Comparison of ENCODE assay signal across 9 mouse cellular contexts in the genomic region with DNA sequence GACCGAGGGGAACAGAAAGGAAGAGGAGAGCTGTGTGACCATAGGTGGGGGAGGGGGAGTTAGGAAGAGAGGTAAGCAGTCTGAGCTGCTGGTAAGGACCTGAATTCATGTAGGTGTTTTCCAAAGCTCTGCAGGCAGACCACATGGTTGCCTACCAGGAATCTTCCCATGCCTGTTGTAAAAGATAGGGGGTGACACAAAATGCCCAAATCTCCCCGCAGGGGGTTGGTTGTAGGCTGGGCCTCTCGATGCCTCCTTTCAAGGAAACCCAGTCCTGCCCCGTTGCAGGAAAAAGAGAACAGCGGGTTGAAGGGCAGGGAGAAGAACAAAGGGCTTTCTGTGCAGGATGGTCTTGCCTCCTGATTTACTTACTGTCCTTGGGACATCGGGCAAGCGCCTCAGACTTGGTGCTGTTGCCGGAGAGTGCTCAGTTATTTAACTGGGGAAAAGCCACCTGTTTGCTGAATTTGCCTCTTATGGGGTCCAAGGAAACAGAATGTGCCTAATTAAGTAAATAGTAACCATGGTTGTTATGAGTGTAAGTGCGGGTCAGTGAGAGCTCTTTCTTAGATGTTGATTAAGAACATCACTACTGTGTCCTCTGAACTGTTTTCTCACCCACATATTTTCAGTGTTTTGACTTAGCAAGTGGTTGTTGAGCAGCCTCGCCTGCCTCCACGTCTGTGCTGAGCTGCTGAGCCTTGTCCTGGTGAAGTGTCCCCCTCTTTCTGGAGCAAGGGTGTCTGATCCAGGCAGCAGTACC.
DNase-seq lines count a peak whose midpoint lies in the region; ATAC-seq lines count a peak whose summit lies in the region.
"Had no signal": no experiment of that assay in that cellular context is flagged by ENCODE, and none has a peak within 500 bp of the region (broad histone marks: within the 10 kb centered on the region; RNA-seq: fewer than 3 reads in every experiment).

No protein-coding gene starts in this region.

- 23% methylated on average over 11 of the region's 11 CpGs for WGBS in intestine, embryonic 16.5 days
- 37% methylated on average over 11 of the region's 11 CpGs for WGBS in liver, embryonic 12.5 days (ENCODE audit: insufficient replicate concordance)

- peak overlapping the region; percentile 77 for H3K27ac ChIP-seq in intestine, embryonic 16.5 days (ENCODE audit: low read length)
- H3K27ac ChIP-seq in liver, embryonic 12.5 days: no peak overlapping the region

- peak overlapping the region; percentile 41 for H3K4me2 ChIP-seq in intestine, embryonic 16.5 days (ENCODE audit: low read depth, low read length)
- peak overlapping the region; percentile 70 for H3K4me2 ChIP-seq in liver, embryonic 12.5 days

- H3K4me1 ChIP-seq in intestine, embryonic 16.5 days (ENCODE audit: control insufficient read depth, insufficient read depth, low read length): peaks cover 18% of the 10 kb centered on the region
- H3K4me1 ChIP-seq in liver, embryonic 12.5 days: peaks cover 10% of the 10 kb centered on the region

- H3K9ac ChIP-seq in intestine, embryonic 16.5 days (ENCODE audit: low read depth, low read length): peak overlapping the region; percentile 64; the same call in 1 of the 2 replicates
- H3K9ac ChIP-seq in liver, embryonic 12.5 days: 0 out of 2 replicates have a peak overlapping the region, but pooled peaks have one; percentile 6

- ATAC-seq in intestine, embryonic 16.5 days: peak; percentile 48
- no peak for ATAC-seq in liver, embryonic 12.5 days

- H3K9me3 ChIP-seq in intestine, embryonic 16.5 days (ENCODE audit: control insufficient read depth, low read length): no peaks in the 10 kb centered on the region
- H3K9me3 ChIP-seq in liver, embryonic 12.5 days (replicated peaks): no peaks in the 10 kb centered on the region
- H3K9me3 ChIP-seq: G1E had no signal

- no peaks in the 10 kb centered on the region for H3K27me3 ChIP-seq in intestine, embryonic 16.5 days (replicated peaks; ENCODE audit: control insufficient read depth, insufficient read depth, low read length)
- peaks cover 15% of the 10 kb centered on the region; the same call in 1 of the 2 replicates for H3K27me3 ChIP-seq in liver, embryonic 12.5 days (replicated peaks)

- DNase-seq in left cerebral cortex, adult 8-10 months (ENCODE audit: low spot score in 2 of 2): peak; percentile 31 to 44
- no peak for DNase-seq in left cerebral cortex, adult 11 months (ENCODE audit: low spot score)
- peak; percentile 53 to 54 for DNase-seq in cerebellum, postnatal 25 days
- peak; percentile 43 for DNase-seq in gastrocnemius, postnatal 25 days
- peak; percentile 52 for DNase-seq in neural tube, embryonic 10.5 days (ENCODE audit: extremely low spot score, low spot score)
- no peak for DNase-seq in ovary, postnatal 14 days (ENCODE audit: low spot score)

- 0 out of 2 replicates have a peak overlapping the region, but pooled peaks have one; percentile 32 for H3K4me3 ChIP-seq in intestine, embryonic 16.5 days (ENCODE audit: low read length)
- peak overlapping the region; percentile 45 for H3K4me3 ChIP-seq in liver, embryonic 12.5 days

- H3K36me3 ChIP-seq in intestine, embryonic 16.5 days (ENCODE audit: control insufficient read depth, insufficient read depth, low read length): no peaks in the 10 kb centered on the region
- no peaks in the 10 kb centered on the region for H3K36me3 ChIP-seq in liver, embryonic 12.5 days
- H3K36me3 ChIP-seq: G1E had no signal

Comparison
In these comparisons a context has a peak if more than half of its experiments do, and no peak if none do; other contexts are left out.
1. DNase-seq: peak in left cerebral cortex, adult 8-10 months (2 of 2), cerebellum, postnatal 25 days (2 of 2), gastrocnemius, postnatal 25 days (single experiment) and neural tube, embryonic 10.5 days (single experiment); none in left cerebral cortex, adult 11 months (single experiment) and ovary, postnatal 14 days (single experiment).